Mouse (Mus musculus): ENCODE data around the gene Smyd2. TPM values are rescaled to one million over a fixed set of nuclear protein-coding genes. Genes with fewer than 3 reads are reported as not detected.

Smyd2 gene
- total RNA-seq (2021): 10 to 100 TPM; 95.8 to 98.3 TPM
- long read RNA-seq, experiment 1, transcript Smyd2-201 (12 exons, 1,680 nt): major isoform, 60 of 74 reads
- long read RNA-seq, experiment 1, partial matches to known transcripts: 2 of 74 reads
- long read RNA-seq, experiment 1, other reads (novel, unspliced or antisense): 8 of 74 reads
- long read RNA-seq, experiment 2, transcript Smyd2-201 (12 exons, 1,680 nt): major isoform, 38 of 51 reads
- long read RNA-seq, experiment 2, partial matches to known transcripts: 1 of 51 reads
- long read RNA-seq, experiment 2, other reads (novel, unspliced or antisense): 8 of 51 reads

GRCm38 (mm10) chr1:189921818-189922592 is at the start of gene Smyd2:
Gene Smyd2 (minus strand): TSS chr1:189922363.
- TF ChIP-seq CTCF (IDR thresholded peaks at IDR 0.05): no peak; the same call in 1 of the 2 replicates
- peak; percentile 60 to 61 for DNase-seq (ENCODE audit: extremely low spot score in 1 of 2, low spot score in 2 of 2)
- intact Hi-C loops (cut with DNase I): loop anchor here (2.0 kb wide), 1 partner anchor 27 kb away; no protein-coding TSS in a partner anchor
- peak within 1 kb of the TSS; percentile 84 for H3K27ac ChIP-seq
- peak within 1 kb of the TSS; percentile 86 for H3K4me3 ChIP-seq

- DNase-seq (ENCODE audit: extremely low spot score in 1 of 2, low spot score in 2 of 2): no peak
- Histone ChIP-seq H3K27ac (no peak overlapping the region), H3K4me3 (no peak overlapping the region)
- TF ChIP-seq CTCF (IDR thresholded peaks at IDR 0.05): no peak
- intact Hi-C loops (cut with DNase I): loop anchor here (10.0 kb wide), 1 partner anchor 946 kb away; no protein-coding TSS in a partner anchor
Measured at GRCm38 (mm10) chr1:189970381-189970780, 48.2 kb upstream of the Smyd2 start.

- no peak for TF ChIP-seq CTCF (IDR thresholded peaks at IDR 0.05)
- no peak for DNase-seq (ENCODE audit: extremely low spot score in 1 of 2, low spot score in 2 of 2)
- intact Hi-C loops (cut with DNase I): loop anchor here (10.0 kb wide), 1 partner anchor 923 kb away; no protein-coding TSS in a partner anchor
- no peak overlapping the region for H3K4me3 ChIP-seq
- H3K27ac ChIP-seq: no peak overlapping the region
Measured at GRCm38 (mm10) chr1:189968027-189968426, 45.9 kb upstream of the Smyd2 start.

GRCm38 (mm10) chr1:189960481-189960880 is 38.3 kb upstream of the Smyd2 start:
- DNase-seq (ENCODE audit: extremely low spot score in 1 of 2, low spot score in 2 of 2): peak; percentile 22 to 46
- intact Hi-C loops (cut with DNase I): loop anchor here (1.0 to 10.0 kb wide), 6 partner anchors 41 to 916 kb away; no protein-coding TSS in a partner anchor

GRCm38 (mm10) chr1:189959802-189960201 is 37.6 kb upstream of the Smyd2 start:
- no peak for DNase-seq (ENCODE audit: extremely low spot score in 1 of 2, low spot score in 2 of 2)
- no peak overlapping the region for H3K27ac ChIP-seq
- TF ChIP-seq CTCF (IDR thresholded peaks at IDR 0.05): no peak
- intact Hi-C loops (cut with DNase I): loop anchor here (1.0 to 10.0 kb wide), 6 partner anchors 41 to 915 kb away; no protein-coding TSS in a partner anchor
- no peak overlapping the region for H3K4me3 ChIP-seq

More at GRCm38 (mm10) chr1:189960481-189960880, 38.3 kb upstream of the Smyd2 start:
- no peak for TF ChIP-seq CTCF (IDR thresholded peaks at IDR 0.05)
- Histone ChIP-seq H3K27ac (no peak overlapping the region), H3K4me3 (no peak overlapping the region)

GRCm38 (mm10) chr1:189951861-189952260 is 29.7 kb upstream of the Smyd2 start:
- intact Hi-C loops (cut with DNase I): no loop called here
- H3K4me3 ChIP-seq: no peak overlapping the region

GRCm38 (mm10) chr1:189947411-189947810 is 25.2 kb upstream of the Smyd2 start:
- TF ChIP-seq CTCF (IDR thresholded peaks at IDR 0.05): no peak
- Histone ChIP-seq H3K4me3 (no peak overlapping the region), H3K27ac (no peak overlapping the region)
- intact Hi-C loops (cut with DNase I): no loop called here
- DNase-seq (ENCODE audit: extremely low spot score in 1 of 2, low spot score in 2 of 2): no peak

More at GRCm38 (mm10) chr1:189951861-189952260, 29.7 kb upstream of the Smyd2 start:
- H3K27ac ChIP-seq: no peak overlapping the region
- no peak for TF ChIP-seq CTCF (IDR thresholded peaks at IDR 0.05)
- DNase-seq (ENCODE audit: extremely low spot score in 1 of 2, low spot score in 2 of 2): no peak

- Histone ChIP-seq H3K27ac (no peak overlapping the region), H3K4me3 (no peak overlapping the region)
- DNase-seq (ENCODE audit: extremely low spot score in 1 of 2, low spot score in 2 of 2): no peak
- intact Hi-C loops (cut with DNase I): no loop called here
- no peak for TF ChIP-seq CTCF (IDR thresholded peaks at IDR 0.05)
Measured at GRCm38 (mm10) chr1:189946126-189946525, 24.0 kb upstream of the Smyd2 start.

- intact Hi-C loops (cut with DNase I): no loop called here
- Histone ChIP-seq H3K27ac (no peak overlapping the region), H3K4me3 (no peak overlapping the region)
- no peak for TF ChIP-seq CTCF (IDR thresholded peaks at IDR 0.05)
- DNase-seq (ENCODE audit: extremely low spot score in 1 of 2, low spot score in 2 of 2): no peak
Measured at GRCm38 (mm10) chr1:189941786-189942185, 19.6 kb upstream of the Smyd2 start.

GRCm38 (mm10) chr1:189936436-189937105 is 14.4 kb upstream of the Smyd2 start:
- intact Hi-C loops (cut with DNase I): no loop called here
- H3K4me3 ChIP-seq: no peak overlapping the region
- TF ChIP-seq CTCF (IDR thresholded peaks at IDR 0.05): no peak
- no peak for DNase-seq (ENCODE audit: extremely low spot score in 1 of 2, low spot score in 2 of 2)
- H3K27ac ChIP-seq: no peak overlapping the region

- H3K4me3 ChIP-seq: no peak overlapping the region
- no peak for DNase-seq (ENCODE audit: extremely low spot score in 1 of 2, low spot score in 2 of 2)
- no peak overlapping the region for H3K27ac ChIP-seq
- TF ChIP-seq CTCF (IDR thresholded peaks at IDR 0.05): no peak
- intact Hi-C loops (cut with DNase I): no loop called here
Measured at GRCm38 (mm10) chr1:189933480-189934202, 11.5 kb upstream of the Smyd2 start.
